Mouse (Mus musculus) T-helper 1 cell (primary cell): ENCODE results near the gene Nceh1.

Experiments
- in situ Hi-C: fragments of 300-600 bp; cut with MboI, MseI; formaldehyde crosslinking; loops from one replicate; pipeline ENCODE4 v1.15.1; 2025; ENCODE audit warnings: high pct_unique_total_duplicates

Nceh1 gene

DNA sequence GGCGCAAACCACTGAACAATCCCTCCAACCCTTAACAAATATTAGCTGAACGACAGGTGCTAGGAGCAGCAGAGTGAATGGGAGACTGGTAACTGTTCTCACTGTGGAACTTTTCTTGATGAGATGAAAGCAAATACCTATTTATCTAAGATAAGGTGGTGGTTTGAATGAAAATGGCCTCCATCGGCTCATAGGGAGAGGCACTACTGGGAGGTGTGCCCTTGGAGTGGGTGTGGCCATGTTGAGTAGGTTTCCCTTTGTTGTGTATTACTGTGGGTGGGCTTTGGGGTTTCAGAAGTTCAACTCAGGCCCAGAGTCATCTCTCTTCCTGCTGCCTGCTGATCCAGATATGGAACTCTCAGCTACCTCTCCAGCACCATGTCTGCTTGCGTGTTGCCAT lies 8.1 kb downstream of the Nceh1 start:
- in situ Hi-C loops, result no loop called here

GRCm38 (mm10) chr3:27191856-27192255 lies 9.1 kb downstream of the Nceh1 start:
- in situ Hi-C loops, result no loop called here

GRCm38 (mm10) chr3:27193844-27194317 lies 11.1 kb downstream of the Nceh1 start:
- in situ Hi-C loops, result no loop called here

- in situ Hi-C loops, result no loop called here
Observed at GRCm38 (mm10) chr3:27195153-27195552, 12.4 kb downstream of the Nceh1 start.

- in situ Hi-C loops, result no loop called here
Observed at GRCm38 (mm10) chr3:27195573-27196227, 12.9 kb downstream of the Nceh1 start.

GRCm38 (mm10) chr3:27196529-27196928 lies 13.8 kb downstream of the Nceh1 start:
- in situ Hi-C loops, result no loop called here

- in situ Hi-C loops, result no loop called here
Observed at GRCm38 (mm10) chr3:27197816-27198215, 15.1 kb downstream of the Nceh1 start.

- in situ Hi-C loops, result no loop called here
Observed at GRCm38 (mm10) chr3:27199120-27199519, 16.4 kb downstream of the Nceh1 start.

DNA sequence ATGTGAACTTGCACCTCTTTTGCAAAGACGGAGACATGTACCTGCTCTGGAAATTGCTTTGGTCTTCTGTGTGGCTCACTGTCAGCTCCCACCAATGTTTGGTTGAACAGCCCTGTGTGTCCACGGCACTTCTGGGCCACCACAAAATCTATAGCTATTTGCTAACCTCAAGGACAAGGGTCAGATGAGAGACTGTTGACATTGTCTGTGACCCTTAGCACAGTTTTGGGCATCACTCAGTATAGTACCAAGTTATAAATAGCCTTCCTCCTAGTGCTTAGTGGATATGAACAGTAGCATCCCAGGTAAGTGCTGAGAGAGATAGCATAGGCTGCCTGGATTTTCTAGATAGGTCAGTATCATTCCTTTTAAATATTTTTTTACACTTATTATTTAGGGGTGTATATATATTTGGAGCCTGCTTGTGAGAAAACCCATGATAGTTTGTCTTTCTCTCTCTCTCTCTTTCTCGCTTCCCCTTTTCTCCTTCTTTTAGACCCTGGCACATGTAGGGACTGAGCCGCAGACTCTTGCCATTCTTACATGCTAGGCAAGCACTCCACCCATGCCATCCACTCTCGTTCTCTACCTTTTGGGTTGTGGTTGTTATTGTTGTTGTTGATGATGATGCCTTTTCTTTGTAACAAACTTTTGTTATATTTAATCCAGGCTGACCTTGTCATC lies 19.1 kb downstream of the Nceh1 start:
- in situ Hi-C loops, result loop anchor here (10.0 kb wide), 1 partner anchor 747 kb away; no protein-coding TSS in a partner anchor

DNA sequence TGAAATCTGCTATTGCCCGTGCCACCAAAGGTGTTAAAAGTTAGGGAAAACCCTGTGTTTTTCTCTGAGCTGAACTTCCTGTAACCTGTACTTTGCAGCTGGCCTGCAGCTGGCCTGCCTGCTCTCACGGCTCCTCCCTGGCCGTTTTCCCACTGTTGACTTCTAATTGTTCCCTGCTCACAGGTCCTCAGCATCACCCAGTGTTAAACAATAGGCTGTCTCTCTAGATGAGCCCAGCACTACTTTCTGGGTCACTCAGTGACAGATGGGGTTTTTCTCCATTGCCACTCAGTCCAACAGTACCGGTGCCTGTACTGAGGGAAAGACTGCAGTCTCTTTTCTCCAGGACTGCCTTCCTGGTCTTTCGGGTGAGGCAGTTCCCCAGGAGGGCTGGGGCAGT lies 22.3 kb downstream of the Nceh1 start:
- in situ Hi-C loops, result loop anchor here (10.0 kb wide), 1 partner anchor 750 kb away; no protein-coding TSS in a partner anchor

GRCm38 (mm10) chr3:27205514-27206220 lies 22.9 kb downstream of the Nceh1 start:
- in situ Hi-C loops, result loop anchor here (10.0 kb wide), 1 partner anchor 751 kb away; no protein-coding TSS in a partner anchor

DNA sequence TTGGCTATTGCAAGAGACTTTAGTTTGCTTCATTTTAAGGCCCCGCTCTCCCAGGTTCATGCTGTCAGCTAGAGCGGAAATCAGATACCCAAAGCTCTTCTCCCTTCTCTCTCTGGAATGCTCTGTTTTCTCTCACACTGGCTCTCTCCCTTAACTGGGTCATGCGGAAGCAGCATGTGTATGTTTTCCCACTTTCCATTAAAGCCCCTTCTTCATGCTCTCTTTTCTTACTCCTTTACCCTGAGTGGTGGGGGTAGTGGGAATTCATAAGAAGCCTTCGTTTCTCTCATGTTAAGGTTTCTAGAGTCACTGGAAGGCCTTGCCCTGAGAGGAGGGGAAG lies 23.4 kb downstream of the Nceh1 start:
- in situ Hi-C loops, result loop anchor here (10.0 kb wide), 1 partner anchor 751 kb away; no protein-coding TSS in a partner anchor

DNA sequence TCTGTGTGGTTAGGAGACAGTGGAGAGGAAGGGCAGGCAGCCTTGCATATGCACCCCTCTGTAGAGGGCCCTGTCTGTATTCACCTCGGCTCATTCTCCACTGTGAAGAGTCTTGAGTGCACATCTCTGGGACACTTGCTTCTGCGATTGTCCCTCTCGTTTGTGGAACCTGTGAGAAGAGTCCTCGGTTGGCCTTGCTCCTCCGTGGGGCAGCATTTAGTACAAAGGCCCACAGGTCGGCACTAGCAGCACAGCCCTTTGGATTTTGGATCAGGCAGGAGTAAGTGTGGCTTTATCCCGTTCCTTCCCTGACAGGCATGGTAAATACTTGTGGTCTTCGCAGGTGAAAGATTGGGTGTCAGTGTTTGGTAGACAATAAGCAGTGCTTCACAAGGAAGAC lies 23.8 kb downstream of the Nceh1 start:
- in situ Hi-C loops, result loop anchor here (10.0 kb wide), 1 partner anchor 752 kb away; no protein-coding TSS in a partner anchor

DNA sequence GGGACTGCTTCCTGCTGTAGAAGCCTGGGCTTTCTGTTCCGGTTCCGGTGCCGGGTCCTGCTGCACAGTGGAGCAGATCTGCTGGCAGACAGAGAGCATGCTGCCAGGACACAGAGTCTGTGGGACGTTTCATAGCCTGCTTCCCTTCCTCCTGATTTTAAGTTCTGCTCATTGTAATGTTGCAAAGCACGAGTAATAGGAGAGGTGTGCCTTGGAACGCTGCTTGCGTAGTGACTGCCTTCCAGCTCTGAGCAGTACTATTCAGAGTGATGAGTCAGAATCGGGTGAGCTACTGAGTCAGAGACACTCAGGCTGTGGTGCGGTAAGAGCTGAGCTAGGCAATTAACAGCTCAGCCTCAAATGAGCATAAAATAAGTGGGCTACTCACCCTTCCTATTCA lies 26.9 kb downstream of the Nceh1 start:
- in situ Hi-C loops, result loop anchor here (10.0 kb wide), 1 partner anchor 755 kb away; no protein-coding TSS in a partner anchor

GRCm38 (mm10) chr3:27210271-27210670 lies 27.5 kb downstream of the Nceh1 start:
- in situ Hi-C loops, result no loop called here

DNA sequence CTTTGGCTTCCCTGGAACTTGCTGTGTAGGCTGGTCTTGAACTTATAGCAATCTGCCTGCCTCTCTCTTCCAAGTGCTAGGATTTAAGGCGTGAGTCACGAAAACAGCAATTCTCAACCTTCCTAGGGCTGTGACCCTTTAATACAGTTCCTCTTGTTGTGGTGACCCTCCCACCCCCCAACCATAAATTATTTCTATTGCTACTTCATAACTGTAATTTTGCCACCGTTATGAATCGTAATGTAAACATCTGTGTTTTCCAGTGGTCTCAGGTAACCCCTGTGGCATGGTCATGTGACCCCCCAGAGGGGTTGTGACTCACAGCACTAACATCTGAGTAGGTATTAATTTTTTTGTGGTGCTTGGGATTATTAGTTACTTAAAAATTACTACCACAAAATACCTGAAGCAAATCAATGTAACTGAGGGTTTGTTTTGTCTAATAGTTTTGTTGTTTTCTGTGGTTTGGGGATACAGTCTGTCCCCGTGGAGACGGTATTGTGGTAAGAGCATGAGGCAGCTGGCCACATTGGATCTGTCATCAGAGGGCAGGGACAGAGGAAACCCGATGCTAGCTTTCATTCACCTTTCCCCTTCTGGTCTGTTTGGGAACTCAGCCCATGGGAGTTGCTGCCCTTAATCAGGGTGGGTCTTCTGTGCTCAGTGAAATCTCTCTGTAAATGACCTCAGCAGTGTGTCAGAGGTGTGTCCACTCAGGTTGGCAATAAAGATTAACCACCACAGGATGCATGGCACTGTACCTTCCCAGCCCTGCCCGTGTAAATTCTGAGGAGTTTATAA lies 31.5 kb downstream of the Nceh1 start:
- in situ Hi-C loops, result no loop called here

DNA sequence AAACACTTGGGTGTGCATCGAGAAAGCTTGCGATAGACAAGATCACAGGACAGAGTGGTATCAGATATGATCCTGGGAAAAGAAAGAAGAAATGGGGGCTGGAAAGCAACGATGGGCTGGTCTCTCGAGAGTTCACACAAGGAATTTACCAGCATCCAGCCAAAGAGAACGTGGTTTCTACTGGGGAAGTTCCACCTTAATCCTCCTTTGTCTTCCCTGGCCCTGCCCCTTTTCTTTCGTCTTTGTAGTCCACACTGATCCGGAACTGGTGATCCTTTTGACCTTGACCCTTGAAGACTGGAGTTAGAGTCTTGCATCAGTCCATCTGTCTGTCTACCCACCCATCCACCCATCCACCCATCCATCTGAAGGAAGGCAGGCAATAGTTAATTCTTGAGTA lies 34.6 kb downstream of the Nceh1 start:
- in situ Hi-C loops, result no loop called here

GRCm38 (mm10) chr3:27218604-27219003 lies 35.8 kb downstream of the Nceh1 start:
- in situ Hi-C loops, result no loop called here

- in situ Hi-C loops, result no loop called here
Observed at GRCm38 (mm10) chr3:27222052-27222451, 39.3 kb downstream of the Nceh1 start.

DNA sequence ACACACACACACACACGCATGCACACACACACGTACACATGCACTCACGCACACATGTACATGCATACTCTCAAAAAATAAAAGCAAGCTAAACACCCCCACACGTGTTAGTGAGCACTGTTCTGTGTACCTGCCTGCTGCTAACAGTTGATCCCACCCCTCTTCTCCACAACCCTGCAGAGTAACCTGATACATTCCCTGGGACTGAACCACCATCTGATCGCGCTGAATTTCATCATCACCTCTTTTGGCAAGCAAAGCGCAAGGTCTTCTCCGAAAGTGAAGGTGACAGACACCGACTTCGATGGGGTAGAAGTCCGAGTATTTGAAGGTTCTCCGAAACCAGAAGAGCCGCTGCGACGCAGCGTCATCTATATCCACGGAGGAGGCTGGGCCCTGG lies 39.7 kb downstream of the Nceh1 start:
- in situ Hi-C loops, result no loop called here

DNA sequence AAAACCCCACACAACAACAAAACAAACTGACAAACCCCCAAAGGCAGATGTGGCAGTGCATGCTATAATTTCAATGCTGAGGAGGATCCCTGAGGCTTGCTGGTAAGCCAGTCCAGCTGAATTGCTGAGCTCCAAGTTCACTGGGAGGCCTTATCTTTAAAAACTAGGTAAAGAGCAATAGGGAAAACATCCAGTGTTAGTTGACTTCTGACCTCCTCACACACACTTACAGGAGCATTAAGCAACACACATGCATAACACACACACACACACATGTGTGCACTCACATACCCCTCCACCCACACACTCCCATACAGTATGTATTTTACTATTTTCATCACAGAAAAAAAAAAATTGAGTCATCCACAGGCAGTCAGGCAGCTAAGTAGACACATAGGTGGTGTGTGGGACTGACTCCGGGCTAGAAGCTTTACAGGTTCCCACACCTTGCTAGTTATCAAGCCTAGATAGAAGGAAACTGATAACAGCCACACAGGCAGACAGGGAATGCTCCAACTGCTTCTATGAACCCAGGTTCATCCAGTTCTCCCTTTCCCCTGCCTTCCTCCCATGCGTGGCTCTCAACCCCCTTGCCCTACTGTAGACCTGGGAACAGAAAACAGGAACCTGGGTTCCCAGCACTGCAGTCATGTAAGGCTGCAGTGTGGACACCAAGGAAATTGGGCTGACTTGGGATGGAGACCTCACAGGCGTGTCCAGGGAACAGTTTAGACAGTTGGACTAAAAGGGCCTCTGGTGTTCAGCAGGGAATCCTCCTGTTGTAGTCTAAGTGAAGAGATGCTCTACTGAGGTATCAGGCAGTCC lies 45.1 kb downstream of the Nceh1 start:
- in situ Hi-C loops, result no loop called here
